Mouse (Mus musculus): ENCODE measurements around the gene Camta1. TPM values are rescaled to one million over a fixed set of nuclear protein-coding genes. Genes with fewer than 3 reads are reported as not detected.

The Camta1 gene
- polyA plus RNA-seq, 1 experiment from 2014 or later: 206 TPM

- 91% methylated on average over 26 of the region's 26 CpGs for WGBS
Observed at GRCm38 (mm10) chr4:150896896-150897624, 964.6 kb downstream of the Camta1 start.

DNA sequence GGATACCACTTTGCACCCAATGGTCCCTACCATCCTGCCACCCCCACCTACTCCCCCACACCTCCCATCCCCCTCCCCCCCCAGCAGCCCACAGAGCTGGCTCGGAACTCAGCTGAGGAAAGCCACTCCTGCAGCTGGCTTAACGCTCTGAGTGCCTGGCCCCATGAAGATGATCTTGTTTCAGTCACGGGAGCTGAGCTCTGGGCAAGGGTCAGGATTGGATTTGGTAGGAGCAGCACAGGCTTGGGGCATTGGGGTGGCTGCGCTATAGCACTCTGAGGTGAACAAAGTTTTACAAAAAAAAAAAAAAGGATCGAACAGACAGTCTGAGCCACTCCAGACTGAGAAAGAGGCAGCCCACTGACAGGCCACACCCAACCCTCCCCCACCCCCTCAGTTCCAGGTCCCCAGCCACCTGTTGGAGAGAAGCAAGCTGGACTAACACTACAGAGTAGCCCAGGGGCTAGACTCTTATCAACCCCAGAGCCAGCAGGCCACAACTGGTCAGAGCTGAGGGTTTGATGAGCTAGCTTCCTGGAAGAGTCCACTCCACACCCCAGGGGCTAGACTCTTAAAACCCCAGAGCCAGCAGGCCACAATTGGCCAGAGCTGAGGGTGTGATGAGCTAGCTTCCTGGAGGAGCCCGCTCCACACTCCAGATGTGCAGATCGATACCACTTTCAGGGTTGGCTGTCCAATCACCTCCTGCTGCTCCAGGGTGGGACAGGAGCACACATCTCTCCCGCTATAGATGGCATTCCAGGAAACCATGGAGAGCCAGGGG lies 966.8 kb downstream of the Camta1 start:
- no peak overlapping the region for H3K9ac ChIP-seq (replicated peaks; ENCODE audit: low read depth, low read length)

More at GRCm38 (mm10) chr4:150896896-150897624, 964.6 kb downstream of the Camta1 start:
- Histone ChIP-seq H3K9ac (replicated peaks; ENCODE audit: low read depth, low read length) (no peak overlapping the region), H3K36me3 (ENCODE audit: control insufficient read depth, insufficient read depth, low read length) (peaks cover 27% of the 10 kb centered on the region; the same call in 1 of the 2 replicates), H3K27ac (ENCODE audit: low read depth, low read length) (no peak overlapping the region), H3K27me3 (ENCODE audit: control insufficient read depth, insufficient read depth, low read length) (no peaks in the 10 kb centered on the region), H3K9me3 (ENCODE audit: control insufficient read depth, low read length) (no peaks in the 10 kb centered on the region), H3K4me3 (ENCODE audit: low read depth, low read length) (no peak overlapping the region), H3K4me1 (ENCODE audit: control insufficient read depth, insufficient read depth, low read length) (no peaks in the 10 kb centered on the region), H3K4me2 (ENCODE audit: low read depth, low read length) (no peak overlapping the region)
- ATAC-seq (ENCODE audit: low read depth): no peak

GRCm38 (mm10) chr4:150891308-150891707 lies 970.4 kb downstream of the Camta1 start:
- no peak overlapping the region for H3K9ac ChIP-seq (replicated peaks; ENCODE audit: low read depth, low read length)
- no peak overlapping the region for H3K4me3 ChIP-seq (ENCODE audit: low read depth, low read length)
- H3K4me1 ChIP-seq (ENCODE audit: control insufficient read depth, insufficient read depth, low read length): 0 out of 2 replicates have a peak, but pooled peaks cover 6% of the 10 kb centered on the region
- no peaks in the 10 kb centered on the region for H3K36me3 ChIP-seq (ENCODE audit: control insufficient read depth, insufficient read depth, low read length)
- H3K9me3 ChIP-seq (ENCODE audit: control insufficient read depth, low read length): no peaks in the 10 kb centered on the region
- 73% methylated on average over 5 of the region's 5 CpGs for WGBS
- no peak overlapping the region for H3K27ac ChIP-seq (ENCODE audit: low read depth, low read length)
- H3K4me2 ChIP-seq (ENCODE audit: low read depth, low read length): no peak overlapping the region
- H3K27me3 ChIP-seq (ENCODE audit: control insufficient read depth, insufficient read depth, low read length): no peaks in the 10 kb centered on the region
- ATAC-seq (ENCODE audit: low read depth): no peak

More for the DNA sequence above, 966.8 kb downstream of the Camta1 start:
- ATAC-seq (ENCODE audit: low read depth): no peak
- H3K27me3 ChIP-seq (ENCODE audit: control insufficient read depth, insufficient read depth, low read length): no peaks in the 10 kb centered on the region
- no peaks in the 10 kb centered on the region for H3K9me3 ChIP-seq (ENCODE audit: control insufficient read depth, low read length)
- peaks cover 20% of the 10 kb centered on the region; the same call in 1 of the 2 replicates for H3K36me3 ChIP-seq (ENCODE audit: control insufficient read depth, insufficient read depth, low read length)
- no peak overlapping the region for H3K4me2 ChIP-seq (ENCODE audit: low read depth, low read length)
- 0 out of 2 replicates have a peak, but pooled peaks cover 2% of the 10 kb centered on the region for H3K4me1 ChIP-seq (ENCODE audit: control insufficient read depth, insufficient read depth, low read length)
- no peak overlapping the region for H3K27ac ChIP-seq (ENCODE audit: low read depth, low read length)
- WGBS: 82% methylated on average over 8 of the region's 8 CpGs
- H3K4me3 ChIP-seq (ENCODE audit: low read depth, low read length): no peak overlapping the region

DNA sequence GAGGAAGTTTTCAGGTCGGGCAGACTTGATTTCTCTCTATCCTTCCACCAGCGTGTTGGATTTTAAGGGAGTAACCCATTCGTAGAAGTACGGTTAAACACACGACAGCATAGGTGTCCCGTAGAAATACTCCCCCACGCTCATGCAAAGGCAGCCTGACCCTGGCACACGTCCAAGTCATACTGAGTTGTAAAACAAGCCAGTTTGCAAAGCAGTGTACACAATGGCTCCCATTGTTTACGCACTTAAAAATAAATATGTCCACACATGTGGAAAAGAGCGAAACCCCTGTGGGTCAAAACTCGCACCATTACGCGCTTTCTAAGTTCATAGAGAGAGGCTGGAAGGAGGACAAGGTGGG lies 971.7 kb downstream of the Camta1 start:
- H3K4me2 ChIP-seq (ENCODE audit: low read depth, low read length): no peak overlapping the region
- ATAC-seq (ENCODE audit: low read depth): no peak
- no peaks in the 10 kb centered on the region for H3K36me3 ChIP-seq (ENCODE audit: control insufficient read depth, insufficient read depth, low read length)

GRCm38 (mm10) chr4:150889273-150889954 lies 972.3 kb downstream of the Camta1 start:
- no peaks in the 10 kb centered on the region for H3K36me3 ChIP-seq (ENCODE audit: control insufficient read depth, insufficient read depth, low read length)
- no peak for ATAC-seq (ENCODE audit: low read depth)

More for the DNA sequence above, 971.7 kb downstream of the Camta1 start:
- H3K4me1 ChIP-seq (ENCODE audit: control insufficient read depth, insufficient read depth, low read length): 0 out of 2 replicates have a peak, but pooled peaks cover 6% of the 10 kb centered on the region
- H3K9me3 ChIP-seq (ENCODE audit: control insufficient read depth, low read length): no peaks in the 10 kb centered on the region
- no peak overlapping the region for H3K4me3 ChIP-seq (ENCODE audit: low read depth, low read length)
- no peak overlapping the region for H3K27ac ChIP-seq (ENCODE audit: low read depth, low read length)
- no peaks in the 10 kb centered on the region for H3K27me3 ChIP-seq (ENCODE audit: control insufficient read depth, insufficient read depth, low read length)
- 53% methylated on average over 13 of the region's 13 CpGs for WGBS
- H3K9ac ChIP-seq (replicated peaks; ENCODE audit: low read depth, low read length): no peak overlapping the region

DNA sequence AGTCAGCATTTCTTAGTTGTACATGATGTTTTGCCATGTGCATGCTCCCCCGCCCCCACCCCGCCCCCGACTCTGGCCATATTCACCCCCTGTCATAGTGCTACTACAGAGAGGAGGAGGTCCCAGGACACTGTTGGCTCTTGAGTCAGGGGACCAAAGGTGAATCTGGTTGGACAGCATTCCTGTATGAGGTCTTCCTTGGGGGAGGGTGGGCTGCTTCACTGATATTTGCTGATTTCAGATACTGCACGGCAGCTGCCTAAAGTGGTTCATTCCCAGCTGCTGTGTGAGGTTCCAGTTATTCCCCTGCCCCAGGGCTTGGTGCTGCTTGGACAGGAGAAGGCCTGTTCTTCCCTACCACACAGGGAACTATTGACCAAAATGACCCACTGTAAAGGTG lies 973.2 kb downstream of the Camta1 start:
- Histone ChIP-seq H3K27ac (ENCODE audit: low read depth, low read length) (no peak overlapping the region), H3K4me2 (ENCODE audit: low read depth, low read length) (no peak overlapping the region), H3K4me1 (ENCODE audit: control insufficient read depth, insufficient read depth, low read length) (0 out of 2 replicates have a peak, but pooled peaks cover 6% of the 10 kb centered on the region), H3K9ac (replicated peaks; ENCODE audit: low read depth, low read length) (no peak overlapping the region), H3K36me3 (ENCODE audit: control insufficient read depth, insufficient read depth, low read length) (no peaks in the 10 kb centered on the region), H3K9me3 (ENCODE audit: control insufficient read depth, low read length) (no peaks in the 10 kb centered on the region), H3K27me3 (ENCODE audit: control insufficient read depth, insufficient read depth, low read length) (no peaks in the 10 kb centered on the region), H3K4me3 (ENCODE audit: low read depth, low read length) (no peak overlapping the region)
- no peak for ATAC-seq (ENCODE audit: low read depth)
- WGBS: 85% methylated on average over 4 of the region's 4 CpGs

More at GRCm38 (mm10) chr4:150889273-150889954, 972.3 kb downstream of the Camta1 start:
- H3K4me3 ChIP-seq (ENCODE audit: low read depth, low read length): no peak overlapping the region
- H3K9me3 ChIP-seq (ENCODE audit: control insufficient read depth, low read length): no peaks in the 10 kb centered on the region
- 41% methylated on average over 20 of the region's 20 CpGs for WGBS
- H3K27me3 ChIP-seq (ENCODE audit: control insufficient read depth, insufficient read depth, low read length): no peaks in the 10 kb centered on the region
- H3K27ac ChIP-seq (ENCODE audit: low read depth, low read length): no peak overlapping the region
- H3K4me2 ChIP-seq (ENCODE audit: low read depth, low read length): no peak overlapping the region; the same call in 1 of the 2 replicates
- no peak overlapping the region for H3K9ac ChIP-seq (replicated peaks; ENCODE audit: low read depth, low read length)
- 0 out of 2 replicates have a peak, but pooled peaks cover 6% of the 10 kb centered on the region for H3K4me1 ChIP-seq (ENCODE audit: control insufficient read depth, insufficient read depth, low read length)

DNA sequence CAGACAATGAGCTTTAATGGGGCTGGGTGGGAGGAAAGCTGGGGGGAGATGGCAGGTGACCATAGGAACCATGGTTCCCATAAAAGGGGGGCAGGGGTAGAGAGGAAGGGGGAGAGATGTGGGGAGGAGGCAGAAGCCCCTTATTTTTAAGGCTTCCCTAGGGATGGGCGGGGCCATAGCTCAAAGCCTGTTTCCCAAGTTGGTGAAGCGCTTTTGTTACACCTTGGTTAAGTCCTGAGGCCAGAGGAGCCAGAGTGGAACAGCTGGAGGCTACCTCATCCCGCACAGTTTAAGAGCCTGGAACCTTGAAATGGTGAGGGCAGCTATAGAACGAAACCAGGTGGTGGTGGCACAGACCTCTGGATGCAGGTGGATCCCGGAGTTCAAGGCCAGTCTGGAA lies 973.8 kb downstream of the Camta1 start:
- Histone ChIP-seq H3K4me1 (ENCODE audit: control insufficient read depth, insufficient read depth, low read length) (0 out of 2 replicates have a peak, but pooled peaks cover 6% of the 10 kb centered on the region), H3K4me3 (ENCODE audit: low read depth, low read length) (no peak overlapping the region), H3K27ac (ENCODE audit: low read depth, low read length) (no peak overlapping the region), H3K36me3 (ENCODE audit: control insufficient read depth, insufficient read depth, low read length) (no peaks in the 10 kb centered on the region), H3K9ac (replicated peaks; ENCODE audit: low read depth, low read length) (no peak overlapping the region), H3K9me3 (ENCODE audit: control insufficient read depth, low read length) (no peaks in the 10 kb centered on the region), H3K27me3 (ENCODE audit: control insufficient read depth, insufficient read depth, low read length) (no peaks in the 10 kb centered on the region), H3K4me2 (ENCODE audit: low read depth, low read length) (no peak overlapping the region)
- WGBS: 79% methylated on average over 5 of the region's 5 CpGs
- no peak for ATAC-seq (ENCODE audit: low read depth)

GRCm38 (mm10) chr4:150882632-150883031 lies 979.0 kb downstream of the Camta1 start:
- Histone ChIP-seq H3K9ac (replicated peaks; ENCODE audit: low read depth, low read length) (no peak overlapping the region), H3K36me3 (ENCODE audit: control insufficient read depth, insufficient read depth, low read length) (no peaks in the 10 kb centered on the region), H3K4me1 (ENCODE audit: control insufficient read depth, insufficient read depth, low read length) (no peaks in the 10 kb centered on the region), H3K4me3 (ENCODE audit: low read depth, low read length) (no peak overlapping the region), H3K9me3 (ENCODE audit: control insufficient read depth, low read length) (peaks cover 3% of the 10 kb centered on the region; the same call in 1 of the 2 replicates), H3K27me3 (ENCODE audit: control insufficient read depth, insufficient read depth, low read length) (no peaks in the 10 kb centered on the region), H3K27ac (ENCODE audit: low read depth, low read length) (no peak overlapping the region), H3K4me2 (ENCODE audit: low read depth, low read length) (no peak overlapping the region)
- no peak for ATAC-seq (ENCODE audit: low read depth)
- WGBS: 86% methylated on average over 5 of the region's 5 CpGs
